Mouse (Mus musculus): ENCODE measurements at regions not wholly inside any gene's neighbourhood (a gene's known extent, or its start where the extent isn't known, plus 50 kb on each side); places are given as distances from the start of the nearest gene placed in this dataset.

DNA sequence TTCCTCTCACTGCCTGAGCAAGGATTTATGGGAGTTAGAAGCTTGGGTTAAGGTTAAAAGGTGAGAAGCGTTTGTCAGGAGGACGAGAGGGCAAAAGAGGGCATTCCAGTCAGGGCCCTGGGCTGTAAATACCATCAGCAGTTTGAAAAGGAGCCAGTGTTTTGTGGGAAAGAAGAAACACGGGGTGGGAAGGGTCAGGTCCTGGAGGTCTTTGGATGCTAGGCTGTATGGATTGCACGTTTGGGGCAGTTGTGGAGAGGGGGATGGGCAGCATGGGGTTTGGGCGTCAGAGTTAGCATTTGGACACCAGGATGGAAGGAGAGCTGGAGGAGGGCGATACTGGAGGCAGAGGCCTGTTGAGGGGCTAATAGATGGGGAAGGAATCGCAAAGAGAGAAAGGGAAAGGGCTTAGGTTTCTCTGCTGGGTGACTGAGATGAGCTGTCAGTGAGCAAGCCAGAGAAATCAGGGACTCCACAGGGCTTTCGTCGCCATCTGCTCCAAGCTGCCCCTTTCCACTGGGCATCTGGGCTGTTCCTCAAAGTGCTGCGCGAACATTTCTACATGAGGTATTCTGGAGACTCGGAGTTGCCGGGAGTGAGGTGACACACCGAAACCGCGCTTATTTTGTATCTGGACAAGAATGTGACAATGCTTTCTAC, 66.2 kb upstream of the E2f3 start:
- no peak for TF ChIP-seq CTCF (IDR thresholded peaks at IDR 0.05; ENCODE audit: extremely low read depth, insufficient read depth, low read length)
- TF ChIP-seq POLR2A (IDR thresholded peaks at IDR 0.05; ENCODE audit: extremely low read depth, insufficient read depth, low read length): no peak

All from cortical plate, adult 2 months (tissue).